Mouse (Mus musculus): ENCODE data around the gene Plekhh3. TPM values are rescaled to one million over a fixed set of nuclear protein-coding genes. Genes with fewer than 3 reads are reported as not detected.

Gene Plekhh3
- polyA plus RNA-seq, 1 experiment from 2014 or later = 9.2 TPM

DNA sequence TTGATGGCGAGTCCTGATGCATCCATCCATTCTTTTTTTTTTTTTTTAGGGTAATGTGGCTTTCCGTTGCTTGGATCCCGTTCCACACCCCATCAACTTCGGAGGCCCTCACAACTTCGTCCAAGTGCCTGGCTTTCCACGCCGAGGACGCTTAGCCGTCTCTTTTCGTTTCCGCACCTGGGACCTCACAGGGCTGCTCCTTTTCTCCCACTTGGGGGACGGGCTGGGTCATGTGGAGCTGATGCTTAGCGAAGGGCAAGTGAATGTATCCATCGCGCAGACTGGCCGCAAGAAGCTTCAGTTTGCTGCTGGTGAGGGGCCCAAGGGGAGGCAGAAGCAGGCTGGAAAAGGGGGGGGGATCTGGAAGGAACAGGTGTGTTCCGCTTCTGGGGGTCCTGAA is 9.1 kb upstream of the Plekhh3 start:
- H3K27ac ChIP-seq (ENCODE audit: low read length) = no peak overlapping the region
- H3K4me3 ChIP-seq (ENCODE audit: low read length) = no peak overlapping the region
- no peak overlapping the region for H3K4me2 ChIP-seq (ENCODE audit: low read depth, low read length)
- H3K9me3 ChIP-seq (ENCODE audit: control insufficient read depth, low read length) = no peaks in the 10 kb centered on the region
- peaks cover 13% of the 10 kb centered on the region for H3K4me1 ChIP-seq (ENCODE audit: control insufficient read depth, insufficient read depth, low read length)
- 48% methylated on average over 17 of the region's 17 CpGs for WGBS
- peaks cover 4% of the 10 kb centered on the region; the same call in 1 of the 2 replicates for H3K27me3 ChIP-seq (replicated peaks; ENCODE audit: control insufficient read depth, insufficient read depth, low read length)
- no peak for ATAC-seq
- no peak overlapping the region for H3K9ac ChIP-seq (ENCODE audit: low read depth, low read length)
- H3K36me3 ChIP-seq (ENCODE audit: control insufficient read depth, insufficient read depth, low read length) = no peaks in the 10 kb centered on the region

DNA sequence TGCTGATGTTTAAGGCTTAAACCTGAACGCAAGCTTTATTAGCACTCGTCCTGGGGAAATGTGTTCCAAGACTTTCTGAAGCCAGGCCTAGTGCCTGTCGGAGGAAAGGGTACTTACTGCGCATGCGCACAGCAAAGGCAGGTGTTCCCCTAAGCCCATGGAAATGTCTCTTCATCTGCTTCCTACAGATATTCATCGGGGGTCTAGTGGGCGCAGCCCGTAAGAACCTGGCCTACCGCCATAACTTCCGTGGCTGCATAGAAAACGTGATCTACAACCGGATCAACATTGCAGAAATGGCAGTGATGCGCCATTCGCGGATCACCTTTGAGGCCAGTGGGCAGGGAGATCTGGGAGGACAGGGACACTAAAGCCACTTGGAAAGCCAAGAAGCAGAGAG is 8.2 kb upstream of the Plekhh3 start:
- Histone ChIP-seq H3K27ac (ENCODE audit: low read length) (no peak overlapping the region), H3K4me3 (ENCODE audit: low read length) (no peak overlapping the region), H3K9me3 (ENCODE audit: control insufficient read depth, low read length) (no peaks in the 10 kb centered on the region), H3K27me3 (replicated peaks; ENCODE audit: control insufficient read depth, insufficient read depth, low read length) (peaks cover 4% of the 10 kb centered on the region; the same call in 1 of the 2 replicates), H3K4me2 (ENCODE audit: low read depth, low read length) (no peak overlapping the region), H3K36me3 (ENCODE audit: control insufficient read depth, insufficient read depth, low read length) (no peaks in the 10 kb centered on the region), H3K4me1 (ENCODE audit: control insufficient read depth, insufficient read depth, low read length) (peaks cover 22% of the 10 kb centered on the region), H3K9ac (ENCODE audit: low read depth, low read length) (no peak overlapping the region)
- WGBS = 79% methylated on average over 15 of the region's 15 CpGs
- ATAC-seq = no peak

DNA sequence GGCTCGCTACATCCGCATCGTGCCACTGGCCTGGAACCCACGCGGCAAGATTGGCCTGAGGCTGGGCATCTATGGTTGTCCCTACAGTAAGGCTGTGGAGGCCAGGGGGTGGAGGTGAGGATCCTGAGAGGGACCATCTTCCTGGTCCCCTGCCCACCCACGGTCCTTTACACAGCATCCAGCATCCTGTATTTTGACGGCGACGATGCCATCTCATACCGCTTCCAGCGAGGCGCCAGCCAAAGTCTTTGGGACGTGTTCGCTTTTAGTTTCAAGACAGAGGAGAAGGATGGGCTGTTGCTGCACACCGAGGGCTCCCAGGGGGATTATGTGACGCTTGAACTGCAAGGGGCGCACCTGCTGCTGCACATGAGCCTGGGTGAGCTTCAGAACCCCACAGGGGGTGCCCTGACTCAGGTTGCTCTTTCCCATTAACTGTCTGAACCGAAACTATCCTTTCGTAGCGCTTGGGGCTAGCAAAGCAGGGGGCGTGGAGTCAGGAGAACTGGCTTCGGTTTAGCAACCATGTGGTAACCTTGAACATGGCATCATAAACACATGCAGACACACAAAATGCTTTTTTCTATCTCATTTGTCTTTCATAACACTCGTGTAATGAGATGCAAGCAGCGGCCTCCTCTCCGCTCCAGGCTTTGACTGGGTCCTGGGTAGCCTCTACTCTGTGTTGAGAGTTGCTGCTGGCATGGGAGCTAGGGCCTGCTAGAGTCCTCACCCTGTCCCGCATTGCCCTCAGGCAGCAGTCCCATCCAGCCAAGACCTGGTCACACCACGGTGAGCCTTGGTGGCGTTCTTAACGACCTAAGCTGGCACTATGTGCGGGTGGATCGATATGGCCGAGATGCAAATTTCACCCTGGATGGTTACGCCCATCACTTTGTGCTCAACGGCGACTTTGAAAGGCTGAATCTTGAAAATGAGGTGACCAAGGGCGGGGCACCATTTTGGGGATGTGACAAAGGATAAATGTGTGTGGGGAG is 7.2 kb upstream of the Plekhh3 start:
- Histone ChIP-seq H3K4me1 (ENCODE audit: control insufficient read depth, insufficient read depth, low read length) (peaks cover 31% of the 10 kb centered on the region), H3K4me3 (ENCODE audit: low read length) (no peak overlapping the region), H3K4me2 (ENCODE audit: low read depth, low read length) (no peak overlapping the region; the same call in 1 of the 2 replicates), H3K27me3 (replicated peaks; ENCODE audit: control insufficient read depth, insufficient read depth, low read length) (peaks cover 4% of the 10 kb centered on the region; the same call in 1 of the 2 replicates), H3K9me3 (ENCODE audit: control insufficient read depth, low read length) (no peaks in the 10 kb centered on the region), H3K36me3 (ENCODE audit: control insufficient read depth, insufficient read depth, low read length) (no peaks in the 10 kb centered on the region), H3K9ac (ENCODE audit: low read depth, low read length) (no peak overlapping the region), H3K27ac (ENCODE audit: low read length) (no peak overlapping the region)
- WGBS = 62% methylated on average over 36 of the region's 36 CpGs
- ATAC-seq = no peak

DNA sequence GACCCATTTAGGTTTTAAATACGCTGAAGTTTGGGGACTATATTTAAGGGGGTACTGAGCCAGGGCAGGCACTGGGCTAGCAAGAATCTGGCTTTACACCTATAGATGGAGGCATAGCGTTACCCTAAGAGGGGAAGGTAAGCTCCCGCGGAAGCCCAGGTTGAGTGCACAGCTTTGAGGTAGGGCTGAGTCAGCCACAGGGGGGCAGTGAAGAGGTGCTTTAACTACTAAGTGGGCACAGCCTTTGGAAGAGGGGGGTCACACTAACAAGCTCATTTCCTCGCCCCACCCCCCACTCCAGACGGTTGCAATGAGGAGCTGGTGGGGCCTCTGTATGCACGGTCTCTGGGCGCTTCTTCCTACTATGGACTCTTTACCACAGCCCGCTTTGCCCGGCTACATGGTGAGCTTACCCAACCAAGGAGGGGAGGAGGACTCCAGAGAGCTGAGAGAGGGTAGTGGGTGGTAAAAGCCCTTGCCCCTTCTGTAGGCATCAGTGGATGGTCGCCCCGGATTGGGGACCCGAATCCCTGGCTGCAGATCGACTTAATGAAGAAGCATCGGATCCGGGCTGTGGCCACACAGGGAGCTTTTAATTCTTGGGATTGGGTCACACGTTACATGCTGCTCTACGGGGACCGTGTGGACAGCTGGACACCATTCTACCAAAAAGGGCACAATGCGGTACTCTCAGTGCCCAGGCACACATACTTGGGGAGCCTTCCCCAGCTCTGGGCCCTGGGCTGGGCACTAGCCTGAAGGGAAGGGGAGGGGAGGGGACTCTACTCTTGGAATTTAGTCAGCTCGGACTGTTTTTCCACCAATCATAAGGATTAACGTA is 6.0 kb upstream of the Plekhh3 start:
- peaks cover 4% of the 10 kb centered on the region; the same call in 1 of the 2 replicates for H3K27me3 ChIP-seq (replicated peaks; ENCODE audit: control insufficient read depth, insufficient read depth, low read length)
- H3K9ac ChIP-seq (ENCODE audit: low read depth, low read length) = no peak overlapping the region
- H3K4me2 ChIP-seq (ENCODE audit: low read depth, low read length) = peak overlapping the region; percentile 78; the same call in 1 of the 2 replicates
- no peaks in the 10 kb centered on the region for H3K9me3 ChIP-seq (ENCODE audit: control insufficient read depth, low read length)
- H3K4me1 ChIP-seq (ENCODE audit: control insufficient read depth, insufficient read depth, low read length) = peaks cover 42% of the 10 kb centered on the region
- 30% methylated on average over 22 of the region's 22 CpGs for WGBS
- no peak for ATAC-seq
- H3K27ac ChIP-seq (ENCODE audit: low read length) = no peak overlapping the region
- no peaks in the 10 kb centered on the region for H3K36me3 ChIP-seq (ENCODE audit: control insufficient read depth, insufficient read depth, low read length)
- no peak overlapping the region; the same call in 1 of the 2 replicates for H3K4me3 ChIP-seq (ENCODE audit: low read length)

DNA sequence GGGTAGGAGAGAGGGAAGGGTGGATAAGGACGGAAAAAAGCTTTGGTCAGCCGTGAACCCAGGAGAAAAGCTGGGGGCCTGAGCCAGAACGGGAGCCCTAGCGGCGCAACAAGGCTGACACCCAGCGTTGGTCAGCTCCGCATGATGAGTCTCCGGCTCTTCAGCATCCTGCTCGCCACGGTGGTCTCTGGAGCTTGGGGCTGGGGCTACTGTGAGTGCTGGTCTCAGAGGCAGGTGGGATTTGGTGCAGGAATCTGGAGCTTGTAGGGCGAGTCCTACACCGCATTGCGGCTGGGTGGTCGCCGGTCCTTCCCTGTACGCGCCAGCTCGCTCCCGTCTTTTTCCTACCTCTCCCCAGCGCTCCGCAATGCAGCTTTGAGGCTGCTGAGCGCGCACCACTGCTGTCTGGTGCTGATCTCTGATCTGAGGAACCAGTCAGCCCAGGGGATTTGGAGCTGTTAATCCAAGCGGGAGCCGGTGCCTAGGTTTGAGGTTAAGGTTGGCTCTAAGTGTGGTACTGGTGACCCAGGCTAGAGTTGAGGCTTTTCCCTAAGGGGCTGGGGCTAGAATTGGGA is 5.1 kb upstream of the Plekhh3 start:
- no peak overlapping the region for H3K27ac ChIP-seq (ENCODE audit: low read length)
- no peaks in the 10 kb centered on the region for H3K9me3 ChIP-seq (ENCODE audit: control insufficient read depth, low read length)

DNA sequence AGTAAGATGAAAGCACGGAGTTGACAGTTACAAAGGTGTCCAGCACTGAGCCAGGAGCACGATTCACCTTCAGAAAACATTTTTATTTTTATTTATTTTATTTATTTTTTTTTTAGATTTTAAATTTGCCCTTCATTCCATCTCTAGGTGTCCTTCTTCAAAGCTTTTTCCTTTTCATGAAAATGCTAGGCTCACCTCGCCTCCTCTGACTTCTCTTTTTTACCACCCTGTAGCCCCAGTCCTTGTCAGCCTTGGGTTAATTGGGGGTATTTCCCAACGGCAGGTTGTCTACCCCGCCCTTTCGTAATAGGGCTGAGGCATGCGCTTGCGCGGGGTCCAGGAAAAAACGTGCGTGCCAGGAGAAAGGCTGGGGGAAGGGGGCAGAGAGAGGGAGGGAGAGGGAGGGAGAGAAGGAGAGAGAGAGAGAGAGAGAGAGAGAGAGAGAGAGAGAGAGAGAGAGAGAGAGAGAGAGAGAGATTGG is 4.5 kb upstream of the Plekhh3 start:
- Histone ChIP-seq H3K4me3 (ENCODE audit: low read length) (peak overlapping the region; percentile 44), H3K27ac (ENCODE audit: low read length) (no peak overlapping the region), H3K27me3 (replicated peaks; ENCODE audit: control insufficient read depth, insufficient read depth, low read length) (peaks cover 4% of the 10 kb centered on the region; the same call in 1 of the 2 replicates), H3K36me3 (ENCODE audit: control insufficient read depth, insufficient read depth, low read length) (no peaks in the 10 kb centered on the region), H3K4me2 (ENCODE audit: low read depth, low read length) (peak overlapping the region; percentile 78), H3K9me3 (ENCODE audit: control insufficient read depth, low read length) (no peaks in the 10 kb centered on the region), H3K4me1 (ENCODE audit: control insufficient read depth, insufficient read depth, low read length) (peaks cover 42% of the 10 kb centered on the region), H3K9ac (ENCODE audit: low read depth, low read length) (no peak overlapping the region; the same call in 1 of the 2 replicates)
- 10% methylated on average over 11 of the region's 11 CpGs for WGBS
- no peak for ATAC-seq

More for the DNA sequence above, 5.1 kb upstream of the Plekhh3 start:
- peaks cover 4% of the 10 kb centered on the region; the same call in 1 of the 2 replicates for H3K27me3 ChIP-seq (replicated peaks; ENCODE audit: control insufficient read depth, insufficient read depth, low read length)
- H3K4me2 ChIP-seq (ENCODE audit: low read depth, low read length) = peak overlapping the region; percentile 78
- 1% methylated on average over 25 of the region's 25 CpGs for WGBS
- H3K9ac ChIP-seq (ENCODE audit: low read depth, low read length) = peak overlapping the region; percentile 55
- H3K4me3 ChIP-seq (ENCODE audit: low read length) = peak overlapping the region; percentile 44
- no peaks in the 10 kb centered on the region for H3K36me3 ChIP-seq (ENCODE audit: control insufficient read depth, insufficient read depth, low read length)
- ATAC-seq = no peak
- H3K4me1 ChIP-seq (ENCODE audit: control insufficient read depth, insufficient read depth, low read length) = peaks cover 42% of the 10 kb centered on the region

DNA sequence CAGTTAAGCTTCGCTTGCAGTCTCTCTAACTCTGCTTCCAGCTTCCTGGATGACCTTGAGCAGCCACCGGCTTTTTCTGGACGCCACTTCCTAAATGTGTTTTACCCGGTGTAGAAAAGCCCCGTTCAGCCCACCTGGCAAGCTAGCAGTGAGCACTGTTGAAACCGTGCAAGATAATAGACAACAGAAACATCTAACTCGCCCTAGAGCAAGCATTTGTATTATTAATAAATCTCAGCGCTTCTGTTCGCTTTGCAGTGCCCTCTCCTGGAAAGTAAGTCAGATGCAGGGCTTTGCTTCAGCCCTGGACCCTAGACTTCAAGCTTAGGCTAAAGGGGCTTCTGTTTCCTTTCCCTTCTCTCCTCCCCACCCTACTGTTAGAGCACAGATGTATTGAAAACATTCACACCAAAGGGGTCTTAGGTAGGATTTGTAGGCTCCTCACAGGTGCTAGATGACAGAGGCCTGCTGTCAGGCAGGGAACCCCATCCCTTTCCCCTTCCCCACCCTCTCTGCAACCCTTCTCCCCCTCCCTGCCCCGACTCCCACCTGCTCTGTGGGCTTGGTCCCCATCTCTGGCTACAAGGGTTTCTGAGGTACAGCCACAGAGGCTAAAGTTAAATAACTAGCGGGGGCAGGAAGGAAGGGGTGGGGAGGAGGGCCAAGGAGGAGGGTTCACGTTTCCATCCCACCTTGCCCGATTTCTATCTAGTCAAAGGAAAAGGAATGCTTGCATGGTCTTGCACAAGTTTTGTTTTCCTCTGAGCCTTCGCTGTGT is 3.9 kb upstream of the Plekhh3 start, which contains the start of gene Ccr10:
Ccr10 (minus strand) TSS at position 593 of the 778 bp plus-strand sequence.
- H3K27ac ChIP-seq (ENCODE audit: low read length) = no peak within 1 kb of the TSS
- peaks cover 42% of the 10 kb centered on the region for H3K4me1 ChIP-seq (ENCODE audit: control insufficient read depth, insufficient read depth, low read length)
- WGBS = 29% methylated on average over 14 of the region's 14 CpGs
- no peak for ATAC-seq
- H3K36me3 ChIP-seq (ENCODE audit: control insufficient read depth, insufficient read depth, low read length) = no peaks in the 10 kb centered on the region
- H3K9me3 ChIP-seq (ENCODE audit: control insufficient read depth, low read length) = no peaks in the 10 kb centered on the region
- peaks cover 4% of the 10 kb centered on the region; the same call in 1 of the 2 replicates for H3K27me3 ChIP-seq (replicated peaks; ENCODE audit: control insufficient read depth, insufficient read depth, low read length)
- peak within 1 kb of the TSS; percentile 44 for H3K4me3 ChIP-seq (ENCODE audit: low read length)
- peak within 1 kb of the TSS; percentile 87 for H3K4me2 ChIP-seq (ENCODE audit: low read depth, low read length)
- peak within 1 kb of the TSS; percentile 63 for H3K9ac ChIP-seq (ENCODE audit: low read depth, low read length)

DNA sequence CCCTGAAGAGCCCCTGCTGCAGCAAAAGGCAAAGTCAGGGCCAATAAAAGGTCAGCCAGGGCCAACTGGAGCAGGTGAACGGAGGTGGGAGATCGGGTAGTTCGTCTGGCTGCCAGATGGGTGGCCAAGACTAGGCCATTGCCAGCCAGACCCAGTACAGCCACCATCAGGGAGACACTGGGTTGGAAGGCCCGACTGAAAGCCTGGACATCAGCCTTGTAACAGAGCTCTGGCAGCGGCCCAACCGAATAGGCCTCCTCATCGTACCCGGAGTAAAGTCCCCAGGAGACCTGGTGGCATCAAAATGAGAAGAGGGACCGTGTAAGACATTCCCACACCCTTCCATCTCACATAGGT is 3.2 kb upstream of the Plekhh3 start:
- Histone ChIP-seq H3K4me2 (ENCODE audit: low read depth, low read length) (peak overlapping the region; percentile 87), H3K36me3 (ENCODE audit: control insufficient read depth, insufficient read depth, low read length) (no peaks in the 10 kb centered on the region), H3K4me3 (ENCODE audit: low read length) (peak overlapping the region; percentile 39), H3K4me1 (ENCODE audit: control insufficient read depth, insufficient read depth, low read length) (peaks cover 46% of the 10 kb centered on the region), H3K9me3 (ENCODE audit: control insufficient read depth, low read length) (no peaks in the 10 kb centered on the region), H3K27ac (ENCODE audit: low read length) (no peak overlapping the region), H3K27me3 (replicated peaks; ENCODE audit: control insufficient read depth, insufficient read depth, low read length) (peaks cover 4% of the 10 kb centered on the region; the same call in 1 of the 2 replicates), H3K9ac (ENCODE audit: low read depth, low read length) (peak overlapping the region; percentile 63)
- ATAC-seq = no peak
- WGBS = 34% methylated on average over 9 of the region's 9 CpGs

Measured in intestine, embryonic 16.5 days (tissue).